Mouse (Mus musculus) frontal cortex, adult (tissue): ENCODE measurements around the gene Fam120b.

Source experiments
- ATAC-seq: cut with Nextera tagmentation; 2 replicates; pipeline ENCODE4 v1.9.2; 2017; ENCODE audit warnings: mild to moderate bottlenecking, moderate library complexity, mixed read lengths; ENCODE audit not compliant: low TSS enrichment

The Fam120b gene

DNA sequence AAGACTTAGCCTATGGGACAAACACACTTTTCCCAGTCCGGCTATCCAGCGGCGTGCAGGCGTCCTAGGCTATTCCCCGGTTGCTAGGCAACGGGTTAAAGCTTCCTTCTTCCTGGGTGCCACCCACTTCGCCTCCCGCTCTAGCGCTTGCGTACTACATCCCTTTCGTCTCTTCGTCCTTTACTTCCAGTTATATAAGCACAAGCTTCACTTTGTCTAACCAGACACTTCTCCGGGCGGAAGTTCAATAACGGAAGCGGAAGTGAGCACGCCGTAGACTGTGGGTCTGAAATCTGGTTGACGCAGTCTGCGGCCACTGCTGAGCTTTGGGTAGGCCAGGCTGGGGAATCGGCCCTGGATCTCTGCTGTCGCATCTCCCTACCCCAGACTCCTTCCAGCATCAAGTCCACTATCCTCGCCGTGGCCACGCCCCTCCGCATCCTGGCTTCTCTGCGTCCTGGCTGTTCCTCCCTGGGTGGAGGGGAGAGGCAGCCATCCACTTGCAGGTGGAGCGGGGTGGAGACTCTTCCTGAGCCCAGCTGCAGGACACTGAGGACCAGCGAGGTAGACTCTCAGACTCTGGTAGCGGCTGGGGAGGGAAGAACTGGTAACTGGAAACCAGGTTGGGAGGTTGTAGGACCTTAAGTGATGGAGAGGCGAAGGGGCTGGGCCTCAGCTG, at the start of gene Fam120b:
Fam120b (plus strand) TSS at position 206 of the 679 bp plus-strand sequence.
- peak; percentile 100 for ATAC-seq

DNA sequence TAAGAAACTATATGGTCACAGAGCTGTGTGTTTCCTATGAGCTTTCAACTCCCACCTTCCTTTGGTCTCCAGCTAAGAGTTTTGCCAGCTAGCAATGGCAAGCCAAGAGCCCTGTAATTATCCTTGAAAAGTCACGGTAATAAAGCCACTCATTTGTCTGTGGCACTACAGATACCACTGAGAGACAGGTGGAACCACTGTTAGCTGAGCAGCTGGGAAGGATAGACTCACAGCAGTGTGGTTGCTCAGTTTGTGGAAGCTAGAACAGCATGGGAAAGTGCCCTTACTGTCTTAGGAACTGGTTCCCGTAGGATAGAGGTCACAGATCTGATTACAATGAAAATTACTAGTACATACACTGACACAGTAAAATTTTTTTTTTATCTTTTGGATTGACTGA, 45.9 kb upstream of the Fam120b start:
- ATAC-seq = no peak

DNA sequence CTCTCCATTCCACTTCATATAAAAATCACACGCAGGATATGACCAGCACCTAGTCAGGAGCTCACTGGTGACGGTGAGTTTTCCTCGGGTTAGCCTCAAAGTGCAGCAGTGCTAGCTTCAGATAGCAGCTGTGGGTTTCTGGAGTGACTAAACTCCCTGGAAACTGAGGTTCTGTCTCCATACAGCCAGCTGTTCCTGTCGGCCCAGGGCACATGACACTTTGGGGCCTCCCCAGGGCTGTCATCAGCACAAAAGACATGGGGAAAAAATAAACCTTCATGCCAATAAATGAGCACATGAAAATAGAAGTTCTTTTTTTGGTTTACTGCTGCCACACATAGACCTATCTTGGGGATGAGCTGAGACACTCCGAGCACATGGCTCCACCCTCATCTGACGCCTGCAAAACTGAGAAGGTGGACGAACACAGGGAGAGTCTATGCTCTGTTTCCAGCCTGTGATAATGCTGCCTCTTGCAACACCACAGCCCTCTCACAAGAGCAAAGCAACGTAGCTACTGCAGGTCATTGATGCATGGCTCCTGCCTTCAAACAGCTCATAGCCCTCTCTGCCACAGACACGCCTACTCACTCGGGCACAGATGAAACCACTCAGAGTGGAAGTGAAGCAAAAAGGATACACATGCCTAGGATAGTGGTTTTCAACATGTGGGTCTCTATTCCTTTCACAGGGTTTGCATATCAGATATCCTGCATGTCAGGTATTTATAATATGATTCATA, 43.0 kb upstream of the Fam120b start:
- ATAC-seq = peak; percentile 95

DNA sequence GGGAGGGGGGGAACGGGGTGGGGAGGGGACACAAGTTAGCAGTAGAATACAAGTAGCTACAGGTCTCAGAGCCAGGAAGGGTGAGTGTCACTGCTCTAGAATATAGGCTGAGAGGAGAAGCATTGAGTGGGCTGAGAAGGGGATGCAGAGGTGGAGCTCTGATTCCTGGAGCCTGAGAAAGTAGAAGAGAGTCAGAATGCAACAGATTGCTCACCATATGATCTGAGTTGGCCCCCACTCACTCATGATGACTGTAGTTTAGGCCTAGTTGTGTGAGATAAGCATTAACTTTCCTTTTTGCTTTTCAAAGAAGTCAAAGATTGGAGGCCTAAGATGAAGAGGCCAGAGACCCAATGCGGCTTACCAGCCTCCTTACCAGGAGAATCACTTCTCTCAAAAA, 42.0 kb upstream of the Fam120b start:
- 0 out of 2 replicates have a peak, but pooled peaks have one; percentile 42 for ATAC-seq

DNA sequence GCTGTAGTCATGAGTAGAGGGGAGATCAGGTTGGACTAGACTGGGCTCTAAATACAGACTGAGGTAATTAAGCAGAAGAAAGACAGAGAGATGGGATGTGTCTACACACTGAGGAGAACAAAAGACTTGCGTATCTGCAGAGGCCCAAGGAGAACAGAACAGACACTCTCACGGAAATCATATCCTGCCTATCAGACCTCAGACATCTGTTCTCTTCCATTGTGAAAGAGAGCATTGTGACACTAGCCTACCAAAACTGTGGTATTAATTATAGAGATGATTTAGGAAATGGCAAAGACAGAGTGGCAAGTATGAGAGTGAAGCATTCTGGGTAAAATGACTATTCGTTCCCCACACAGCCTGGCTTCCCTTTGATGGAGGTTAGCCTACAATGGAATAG, 40.9 kb upstream of the Fam120b start:
- no peak for ATAC-seq

DNA sequence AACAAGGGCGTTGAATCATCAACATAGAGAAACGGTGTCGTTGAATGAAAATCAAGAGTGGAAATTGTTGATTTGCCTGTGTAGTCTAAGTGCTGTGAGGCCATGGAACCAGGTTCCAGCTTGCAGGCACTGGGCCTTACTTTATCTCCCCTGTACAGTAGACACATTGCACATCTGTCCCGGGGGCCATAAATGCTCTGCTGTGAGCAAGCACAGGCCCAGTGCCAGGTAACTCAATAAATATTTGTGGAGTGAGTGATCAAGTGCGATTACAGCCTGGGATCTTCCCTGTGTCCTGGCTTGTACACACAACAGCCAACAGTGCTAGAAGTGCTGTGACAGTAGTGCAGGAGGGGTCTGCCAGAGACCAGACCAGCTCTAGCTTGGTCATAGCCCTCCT, 39.5 kb upstream of the Fam120b start:
- no peak for ATAC-seq

DNA sequence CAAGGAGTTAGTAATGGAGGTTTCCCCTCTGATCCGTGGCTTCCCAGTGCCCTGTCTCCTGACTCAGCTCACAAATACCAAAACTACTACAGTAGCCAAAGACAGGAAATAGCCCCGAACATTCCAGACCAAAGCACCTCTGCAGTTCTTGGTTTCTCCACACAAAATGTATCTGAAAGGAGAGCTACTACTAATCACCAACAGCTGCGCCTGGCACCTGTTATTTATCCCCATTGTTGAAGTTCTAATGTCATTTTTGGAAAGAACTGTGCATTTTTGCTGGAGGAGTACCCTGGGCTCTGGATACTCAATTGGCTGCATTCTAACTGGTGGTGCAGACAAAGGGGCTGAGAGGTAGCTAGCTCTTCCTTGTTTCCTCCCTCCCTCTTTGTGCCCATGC, 38.9 kb upstream of the Fam120b start:
- ATAC-seq = no peak

DNA sequence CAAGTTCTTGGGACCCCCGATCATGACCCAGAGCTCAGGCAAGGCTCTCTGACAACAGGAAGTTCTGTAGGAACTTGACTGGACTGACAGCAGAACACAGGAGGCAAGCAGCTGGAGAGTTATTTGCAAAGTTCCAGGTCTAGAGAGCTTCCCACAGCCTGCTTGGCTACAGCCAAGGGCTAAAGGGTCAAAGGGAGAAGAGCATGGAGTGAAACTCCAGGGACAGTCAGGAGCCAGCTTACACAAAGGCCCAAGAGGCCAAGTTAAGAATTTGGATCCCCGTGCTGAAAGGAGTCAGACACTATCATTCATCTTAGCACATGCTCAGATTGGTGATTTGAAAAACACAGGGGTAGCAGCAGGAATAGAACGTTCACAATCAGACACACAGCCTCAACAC, 32.3 kb upstream of the Fam120b start:
- no peak for ATAC-seq

DNA sequence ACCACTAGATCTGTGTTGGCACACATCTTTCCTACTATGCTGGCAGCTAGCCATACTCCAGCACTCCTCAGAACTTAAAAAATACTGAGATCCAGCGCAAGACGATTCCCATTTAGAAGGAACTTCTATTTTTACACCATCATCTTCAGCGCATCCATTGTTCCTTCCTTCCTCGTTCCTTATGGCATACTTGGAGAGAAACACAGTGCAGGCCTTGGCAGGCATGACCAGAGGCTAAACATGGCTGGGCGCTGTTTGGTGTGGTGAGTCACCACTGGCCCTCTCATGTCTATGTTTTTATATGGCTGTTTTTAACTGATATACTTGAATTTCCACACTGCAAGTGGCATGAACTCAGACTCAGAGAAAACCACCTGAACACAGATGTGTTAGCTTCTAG, 30.4 kb upstream of the Fam120b start:
- peak; percentile 87 for ATAC-seq

DNA sequence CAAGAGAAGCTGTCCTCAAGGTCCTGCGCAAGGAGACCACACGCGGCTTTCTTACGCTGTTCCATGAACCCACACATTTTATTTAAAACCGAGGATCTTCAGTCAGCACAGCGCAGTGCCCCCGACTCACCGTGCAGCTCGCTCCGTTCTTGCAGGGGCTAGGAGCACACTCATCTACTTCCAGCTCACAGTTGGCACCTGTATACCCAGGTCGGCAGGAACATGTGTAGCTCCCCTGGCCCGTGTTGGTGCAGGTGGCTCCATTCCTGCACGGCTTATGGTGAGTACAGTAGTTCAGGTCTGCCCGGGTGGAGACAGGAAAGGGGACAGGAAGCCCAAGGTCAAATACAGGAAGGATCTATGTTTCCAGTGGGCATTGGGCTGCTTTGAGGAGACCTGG, 25.6 kb upstream of the Fam120b start:
- ATAC-seq = no peak

DNA sequence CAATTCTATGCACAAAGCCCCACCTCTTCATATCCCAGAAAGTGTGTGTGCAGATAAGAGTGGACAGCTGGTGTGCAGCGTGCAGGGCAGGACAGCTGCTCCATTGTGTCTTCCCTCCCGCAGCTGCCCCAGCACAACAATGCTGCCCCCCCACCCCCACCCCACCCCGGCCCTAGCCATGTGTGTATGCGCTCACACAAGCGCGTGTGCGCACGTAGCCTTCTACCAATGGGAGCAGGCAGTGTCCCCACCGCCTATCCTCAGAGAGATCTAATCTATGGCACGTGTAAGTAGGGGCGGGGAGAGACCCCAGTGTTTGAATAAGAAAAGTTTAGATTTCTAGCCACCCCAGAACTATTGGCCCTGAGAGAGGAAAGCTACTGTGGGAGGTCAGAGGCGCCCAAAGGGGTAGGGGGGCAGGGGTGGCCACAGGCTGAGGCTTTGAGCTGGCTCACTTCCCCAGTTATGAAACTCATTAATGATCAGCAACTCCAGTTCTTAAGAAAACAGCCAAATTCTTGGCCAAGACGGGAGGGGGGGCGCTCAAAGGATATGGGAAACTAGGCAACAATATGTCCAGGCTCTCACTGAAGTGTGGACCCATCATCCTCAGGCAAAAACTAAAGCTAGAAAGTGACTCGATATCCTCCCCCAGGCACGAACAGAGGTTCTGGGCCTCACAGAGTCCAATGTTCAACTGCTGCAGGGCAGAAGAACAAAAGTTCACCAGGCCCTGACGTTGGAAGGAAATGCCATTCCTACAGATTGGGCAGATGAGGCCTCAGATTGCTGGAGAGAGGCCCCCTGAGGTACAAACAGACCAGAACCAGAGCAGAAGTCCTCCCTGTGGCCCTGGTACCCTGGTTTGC, 23.8 kb upstream of the Fam120b start:
- ATAC-seq = no peak

DNA sequence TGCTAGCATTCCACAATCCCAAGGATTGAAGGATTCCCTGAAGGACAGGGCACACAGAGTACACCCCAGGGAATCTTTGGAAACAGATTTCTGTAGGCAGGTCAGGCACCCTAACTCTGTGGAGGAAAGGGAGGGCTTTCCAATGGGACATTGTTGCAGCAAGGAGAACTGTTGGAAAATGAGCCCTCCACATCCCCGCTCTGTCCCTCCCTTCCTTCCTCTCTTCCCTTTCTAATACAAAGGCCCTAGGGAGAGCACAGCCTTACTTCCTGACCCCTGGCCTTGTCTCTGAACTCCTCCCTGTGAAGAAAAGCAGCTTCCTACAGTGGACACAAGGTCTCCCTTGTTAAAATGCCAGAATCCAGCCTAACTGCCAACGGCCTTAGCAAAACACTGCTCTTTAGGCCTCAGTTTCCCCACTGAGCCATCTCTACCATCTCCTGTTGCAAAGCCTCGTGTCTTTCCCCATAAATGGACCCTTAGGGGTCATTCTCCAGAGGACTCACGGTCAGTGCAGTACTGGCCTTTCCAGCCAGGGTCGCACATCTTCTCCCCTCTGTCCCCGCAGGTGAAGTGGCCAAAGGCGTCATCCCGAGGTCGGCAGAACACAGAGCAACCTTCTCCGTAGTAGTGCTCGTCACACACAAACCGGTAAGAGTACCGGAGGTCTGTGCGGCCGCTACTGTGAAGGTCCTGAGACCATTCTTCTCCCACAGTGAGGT, 22.9 kb upstream of the Fam120b start:
- no peak for ATAC-seq

DNA sequence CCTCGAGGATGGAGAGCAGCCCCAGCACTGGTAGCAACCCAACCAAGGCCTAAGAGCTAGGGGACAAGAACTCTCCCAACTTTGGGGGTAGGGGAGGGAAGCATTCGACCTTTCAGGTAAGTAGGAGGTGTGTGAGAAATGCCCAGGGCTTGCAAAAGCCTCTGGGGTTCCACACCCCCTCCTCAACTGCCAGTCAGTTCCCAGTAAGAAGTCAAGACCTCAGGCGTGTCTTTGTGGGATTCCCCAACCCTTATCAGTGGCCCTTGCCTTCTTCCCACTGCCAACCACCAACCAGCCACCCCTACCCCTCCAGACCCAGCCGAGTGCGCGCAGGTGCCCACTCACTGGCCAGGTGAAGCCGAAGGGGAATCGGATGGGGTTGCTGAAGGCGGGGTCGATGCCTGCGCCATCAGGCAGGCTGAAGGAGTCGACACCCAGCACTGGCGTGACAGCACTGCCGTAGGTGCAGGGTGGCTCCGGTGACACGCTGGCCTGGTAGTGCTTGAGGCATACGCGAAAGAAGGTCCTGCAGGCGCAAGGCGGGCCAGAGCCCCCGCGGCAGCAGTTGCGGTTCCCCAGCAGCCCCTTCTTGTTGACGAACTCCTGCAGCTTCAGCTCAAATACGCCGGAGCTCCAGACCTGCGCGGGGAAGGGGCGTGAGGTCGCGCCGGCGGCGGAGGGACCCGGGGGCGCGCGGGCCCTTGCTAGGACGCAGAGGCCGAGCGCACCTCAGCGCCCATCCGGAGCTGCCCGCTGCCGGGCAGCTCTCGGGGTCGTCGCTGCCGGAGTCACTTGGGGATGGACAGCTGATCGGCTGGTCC, 21.5 kb upstream of the Fam120b start:
- ATAC-seq = no peak

DNA sequence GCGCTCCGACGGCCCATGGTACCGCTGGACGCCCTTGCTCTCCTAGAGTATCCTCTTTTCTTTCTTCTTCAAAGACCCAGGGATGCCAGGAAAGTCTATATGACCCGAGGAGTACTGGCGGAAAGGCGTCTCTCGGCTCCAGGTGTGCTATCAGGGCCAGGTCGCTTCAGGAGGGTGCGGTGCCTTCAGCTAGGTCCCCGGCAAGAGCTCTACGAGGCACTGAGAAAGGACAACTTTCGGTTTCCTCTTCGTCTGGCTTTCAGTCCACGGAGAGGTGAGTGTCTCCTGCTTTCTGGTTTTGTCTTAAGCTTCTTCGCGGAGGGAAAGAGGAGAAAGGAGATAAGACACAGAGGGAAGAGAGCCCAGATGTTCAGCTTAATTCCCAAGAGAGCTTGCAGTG, 20.8 kb upstream of the Fam120b start:
- no peak for ATAC-seq

DNA sequence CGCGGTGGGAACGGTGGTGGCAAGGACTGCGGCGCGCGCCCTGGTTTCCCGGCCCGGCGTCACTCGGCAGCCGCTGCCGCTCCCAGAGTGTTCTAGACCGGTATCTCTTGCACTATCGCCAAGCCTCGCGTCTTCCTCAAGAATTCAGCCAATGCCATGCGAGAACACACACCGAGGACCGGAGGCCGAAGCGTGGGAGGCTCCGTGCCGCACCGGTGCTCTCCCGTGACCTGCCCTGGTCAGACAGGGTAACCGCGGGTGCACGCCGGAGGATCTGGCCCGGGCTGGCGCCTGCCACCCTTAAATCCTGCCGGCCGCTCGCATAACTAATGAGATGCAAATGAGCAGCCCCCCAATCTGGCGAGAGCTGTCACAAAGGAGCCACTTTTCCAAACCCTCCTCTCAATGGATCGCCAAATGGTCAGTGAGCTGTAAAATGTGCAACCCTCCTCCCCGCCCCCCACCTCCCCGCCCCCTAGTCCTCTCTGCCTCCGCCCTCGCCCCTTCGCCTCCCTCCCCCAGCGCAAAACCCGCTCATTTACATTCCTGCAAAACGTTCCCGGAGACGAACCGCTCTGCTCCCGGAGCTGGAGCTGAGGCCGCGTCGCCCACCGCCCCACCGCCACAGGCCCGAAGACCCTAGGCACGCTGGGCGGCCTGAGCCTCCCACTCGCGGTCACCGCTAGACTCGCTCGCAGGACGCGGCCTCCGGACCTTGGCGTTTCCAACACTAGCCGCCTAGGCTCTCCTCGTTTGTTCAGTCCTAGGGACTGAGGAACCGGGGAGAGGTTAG, 20.1 kb upstream of the Fam120b start:
- no peak; the same call in 1 of the 2 replicates for ATAC-seq

DNA sequence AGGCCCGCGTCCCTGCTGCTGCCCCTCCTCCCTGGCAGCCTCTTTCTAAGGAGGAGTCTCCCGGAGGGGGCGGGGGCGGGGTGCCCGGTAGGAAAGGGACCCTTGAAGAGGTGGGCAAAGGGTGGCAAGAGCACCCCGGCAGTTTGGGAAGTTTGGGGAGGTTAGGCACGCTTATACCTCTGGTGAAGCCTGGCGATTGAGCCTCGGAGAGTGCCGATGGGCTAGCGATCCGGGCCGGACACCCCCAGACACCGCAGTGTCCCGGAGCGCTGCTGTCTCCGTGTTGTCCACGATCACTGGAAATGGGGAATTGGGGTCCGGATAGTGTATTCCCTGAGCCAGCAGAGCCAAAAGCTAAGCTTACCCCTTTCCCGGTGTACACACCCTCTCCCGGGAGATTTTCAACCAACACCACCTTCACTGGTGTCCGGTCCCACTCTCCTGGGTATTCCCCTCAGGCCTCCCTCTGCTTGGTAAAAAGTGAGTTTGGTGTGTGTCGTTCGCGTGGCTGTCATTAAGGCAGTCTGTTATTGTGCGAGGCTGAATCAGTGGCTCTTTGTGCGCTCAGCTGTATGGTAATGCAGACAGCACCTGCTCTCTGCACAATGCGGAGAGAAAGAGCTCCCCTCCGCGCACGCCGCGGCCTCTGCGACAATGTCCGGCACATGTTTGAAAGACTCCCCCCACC, 19.4 kb upstream of the Fam120b start, which contains the start of gene Dll1:
Dll1 (minus strand) TSS at position 379 of the 688 bp plus-strand sequence.
- ATAC-seq = no peak

DNA sequence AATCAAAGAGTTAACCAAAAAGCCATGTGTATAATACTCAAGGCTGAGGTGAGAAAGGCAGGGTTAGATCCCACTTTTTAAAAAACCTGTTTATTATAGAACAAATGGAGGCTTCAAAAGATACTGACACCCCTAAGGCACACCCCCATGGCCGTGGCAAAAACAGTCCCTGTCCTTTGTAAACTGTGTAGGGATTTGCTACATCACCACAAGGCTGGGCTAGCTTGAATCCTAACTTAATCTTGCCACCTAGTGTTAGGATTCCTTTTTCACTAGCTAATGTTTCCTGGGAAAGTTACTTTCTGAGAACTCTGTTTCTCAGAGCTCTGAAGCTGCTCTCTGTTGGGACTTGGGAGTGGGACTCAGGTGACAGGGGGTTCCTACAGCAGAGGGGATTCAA, 18.1 kb upstream of the Fam120b start:
- ATAC-seq = peak; percentile 60

DNA sequence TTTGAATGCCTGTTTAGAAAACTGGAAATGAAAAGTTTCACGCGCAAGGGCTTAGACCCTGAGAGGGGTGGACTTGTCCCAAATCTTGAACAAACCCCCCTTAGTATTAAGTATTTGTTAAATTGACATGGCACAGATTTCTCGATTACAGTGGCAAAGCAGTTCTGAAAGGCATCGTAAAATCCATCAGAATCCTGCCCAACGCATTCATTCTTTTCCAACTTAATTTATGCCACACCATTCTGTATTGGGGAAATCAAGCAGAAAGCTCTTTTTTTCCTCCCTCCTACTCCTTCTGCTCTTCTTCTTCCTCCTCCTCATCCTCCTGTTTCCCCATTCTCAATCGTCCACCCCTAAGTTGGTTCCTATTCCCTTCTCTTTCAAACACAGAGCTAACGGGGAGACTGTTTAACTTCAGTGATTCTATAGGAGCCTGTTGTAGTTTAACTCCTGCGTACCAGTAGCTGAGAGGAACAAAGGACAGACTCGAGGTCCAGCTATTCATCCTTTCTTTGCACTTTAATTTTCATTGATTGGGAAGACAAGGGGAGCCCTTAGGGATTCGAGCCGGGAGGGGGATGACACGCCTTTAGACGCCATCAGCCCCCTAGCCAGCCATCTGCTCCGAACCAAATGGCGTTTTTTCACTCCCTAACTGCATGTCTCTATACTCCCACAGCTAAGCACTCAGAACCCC, 17.4 kb upstream of the Fam120b start:
- no peak for ATAC-seq
